Mouse (Mus musculus) forebrain, embryonic 15.5 days (tissue): ENCODE results near the gene Mark4. TPM values are rescaled to one million over a fixed set of nuclear protein-coding genes. Genes with fewer than 3 reads are reported as not detected.

Experiments used
- ATAC-seq: fragments of 200-750 bp; cut with Nextera tagmentation; replicated peaks from 2 replicates; pipeline ENCODE4 v1.8.0; 2017; ENCODE audit warnings: mild to moderate bottlenecking, moderate TSS enrichment, moderate library complexity
- H3K27ac ChIP-seq: fragments of 300-500 bp; sonication (generic); replicated peaks from 2 replicates; pipeline ENCODE4 v1.5.1; 2015; ENCODE audit warnings: mild to moderate bottlenecking, inconsistent platforms
- H3K27me3 ChIP-seq: fragments of 300-500 bp; sonication (generic); 2 replicates; pipeline ENCODE4 v1.6.1; 2015; ENCODE audit warnings: inconsistent platforms
- H3K36me3 ChIP-seq: fragments of 300-500 bp; sonication (generic); 2 replicates; pipeline ENCODE4 v1.6.1; 2015; ENCODE audit warnings: mild to moderate bottlenecking, inconsistent platforms
- H3K4me1 ChIP-seq: fragments of 300-500 bp; sonication (generic); 2 replicates; pipeline ENCODE4 v1.6.1; 2015; ENCODE audit warnings: inconsistent platforms
- H3K4me2 ChIP-seq: fragments of 300-500 bp; sonication (generic); replicated peaks from 2 replicates; pipeline ENCODE4 v1.6.1; 2015; ENCODE audit warnings: mild to moderate bottlenecking, inconsistent platforms
- H3K4me3 ChIP-seq: fragments of 300-500 bp; sonication (generic); 2 replicates; pipeline ENCODE4 v1.5.1; 2015; ENCODE audit warnings: mild to moderate bottlenecking, inconsistent platforms
- H3K9ac ChIP-seq: fragments of 300-500 bp; sonication (generic); replicated peaks from 2 replicates; pipeline ENCODE4 v1.6.1; 2015; ENCODE audit warnings: mild to moderate bottlenecking, inconsistent platforms
- H3K9me3 ChIP-seq: fragments of 300-500 bp; sonication (generic); 2 replicates; pipeline ENCODE4 v1.6.1; 2016; ENCODE audit warnings: inconsistent platforms
- WGBS: fragments of 180-500 bp; shearing (Covaris S2); methylation state at CpG from one replicate; pipeline ENCODE4 v1.1.7; 2015; ENCODE audit warnings: mixed read lengths; 5-methylcytosine and 5-hydroxymethylcytosine counted together
- polyA plus RNA-seq: library from polyadenylated mRNA; unstranded; fragments of >200 nt; fragmentation: Nextera tagmentation; extraction: Ambion mirVana; gene quantifications from 2 replicates; pipeline ENCODE4 v1.2.1, GENCODE M21; 2015

Gene Mark4
- polyA plus RNA-seq, 1 experiment from 2014 or later: 18.3 TPM

GRCm38 (mm10) chr7:19491731-19492130 is 33.1 kb upstream of the Mark4 start:
- Histone ChIP-seq H3K27ac (no peak overlapping the region), H3K4me3 (no peak overlapping the region), H3K36me3 (no peaks in the 10 kb centered on the region), H3K4me1 (peaks cover 11% of the 10 kb centered on the region), H3K4me2 (no peak overlapping the region; the same call in 1 of the 2 replicates), H3K9ac (no peak overlapping the region), H3K9me3 (no peaks in the 10 kb centered on the region), H3K27me3 (peaks cover 50% of the 10 kb centered on the region)
- ATAC-seq: no peak
- WGBS: 2% methylated on average over 26 of the region's 26 CpGs

GRCm38 (mm10) chr7:19489525-19489924 is 30.9 kb upstream of the Mark4 start:
- Histone ChIP-seq H3K27me3 (peaks cover 52% of the 10 kb centered on the region), H3K4me1 (peaks cover 11% of the 10 kb centered on the region), H3K27ac (no peak overlapping the region), H3K9me3 (no peaks in the 10 kb centered on the region), H3K4me2 (peak overlapping the region; percentile 36), H3K4me3 (peak overlapping the region; percentile 24), H3K9ac (peak overlapping the region; percentile 8; the same call in 1 of the 2 replicates), H3K36me3 (no peaks in the 10 kb centered on the region)
- under 1% methylated on average over 30 of the region's 31 CpGs for WGBS
- ATAC-seq: peak; percentile 61; the same call in 1 of the 2 replicates

DNA sequence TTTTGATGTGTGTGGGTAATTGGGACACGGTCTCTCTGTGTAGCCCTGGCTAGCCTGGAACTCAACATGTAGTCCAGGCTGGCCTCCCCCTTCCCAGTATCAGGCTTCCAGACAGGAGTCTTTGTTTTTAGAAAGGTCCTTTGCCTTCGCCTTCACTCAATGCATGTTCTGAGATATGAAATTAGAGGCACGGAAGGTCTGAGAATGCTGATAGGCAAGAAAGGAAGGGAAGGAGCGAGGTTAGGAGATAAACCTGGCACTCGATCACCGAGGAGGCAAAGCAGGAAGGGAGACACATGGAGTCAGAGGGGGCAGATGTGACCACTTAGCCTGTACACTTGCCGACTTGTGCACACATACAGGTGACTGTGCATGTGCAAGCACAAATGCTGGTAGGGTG is 27.9 kb upstream of the Mark4 start:
- Histone ChIP-seq H3K4me3 (no peak overlapping the region), H3K36me3 (no peaks in the 10 kb centered on the region), H3K27me3 (peaks cover 46% of the 10 kb centered on the region), H3K4me2 (no peak overlapping the region), H3K9ac (no peak overlapping the region), H3K9me3 (no peaks in the 10 kb centered on the region), H3K4me1 (peaks cover 7% of the 10 kb centered on the region; the same call in 1 of the 2 replicates), H3K27ac (no peak overlapping the region)
- ATAC-seq: no peak
- WGBS: 93% methylated on average over 7 of the region's 7 CpGs

DNA sequence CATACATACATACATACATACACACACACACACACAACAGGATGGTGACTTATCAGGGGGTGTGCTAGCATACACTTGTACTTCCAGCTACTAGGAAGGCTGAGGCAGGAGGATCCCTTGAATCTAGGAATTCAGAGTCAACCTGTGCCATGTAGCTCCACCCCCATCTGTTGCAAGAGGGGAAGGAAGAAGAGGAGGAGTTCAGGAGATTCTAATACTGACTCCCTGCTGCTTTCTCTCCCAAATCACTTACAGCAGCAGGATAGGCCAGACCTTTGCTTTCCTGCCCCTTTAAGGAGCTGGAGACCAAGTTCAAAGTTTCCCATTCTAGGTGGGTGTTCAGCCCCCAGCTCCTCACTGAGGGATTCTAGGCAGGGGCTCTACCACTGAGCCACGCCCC is 26.9 kb upstream of the Mark4 start:
- ATAC-seq: no peak
- no peak overlapping the region for H3K4me3 ChIP-seq
- H3K4me1 ChIP-seq: 0 out of 2 replicates have a peak, but pooled peaks cover 6% of the 10 kb centered on the region
- no peaks in the 10 kb centered on the region for H3K36me3 ChIP-seq
- H3K27ac ChIP-seq: no peak overlapping the region
- no peaks in the 10 kb centered on the region for H3K9me3 ChIP-seq
- 83% methylated on average over 1 of the region's 1 CpGs for WGBS
- H3K9ac ChIP-seq: no peak overlapping the region
- peaks cover 36% of the 10 kb centered on the region for H3K27me3 ChIP-seq
- H3K4me2 ChIP-seq: no peak overlapping the region

DNA sequence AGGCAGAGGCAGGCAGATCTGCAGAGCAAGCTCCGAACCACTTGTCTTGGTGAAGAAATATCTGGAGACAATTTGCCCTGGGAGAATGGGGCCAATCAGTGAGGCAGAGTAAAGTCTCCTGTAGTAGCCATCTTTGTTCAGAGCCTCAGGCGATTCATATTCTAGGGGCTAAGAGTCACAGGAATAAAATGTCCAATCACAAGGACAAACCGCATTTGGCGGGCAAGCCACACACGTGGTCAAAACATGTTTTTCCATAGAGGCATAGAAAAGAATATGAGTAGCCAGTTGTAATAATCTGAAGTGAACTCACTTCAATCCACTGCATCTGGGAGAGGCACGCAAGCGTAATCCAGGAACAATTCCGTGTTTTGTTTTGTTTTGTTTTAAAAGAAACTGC is 24.7 kb upstream of the Mark4 start:
- Histone ChIP-seq H3K36me3 (no peaks in the 10 kb centered on the region), H3K4me3 (no peak overlapping the region), H3K4me2 (no peak overlapping the region), H3K27ac (no peak overlapping the region), H3K27me3 (peaks cover 20% of the 10 kb centered on the region), H3K4me1 (no peaks in the 10 kb centered on the region), H3K9me3 (no peaks in the 10 kb centered on the region), H3K9ac (no peak overlapping the region)
- 80% methylated on average over 8 of the region's 8 CpGs for WGBS
- ATAC-seq: no peak

DNA sequence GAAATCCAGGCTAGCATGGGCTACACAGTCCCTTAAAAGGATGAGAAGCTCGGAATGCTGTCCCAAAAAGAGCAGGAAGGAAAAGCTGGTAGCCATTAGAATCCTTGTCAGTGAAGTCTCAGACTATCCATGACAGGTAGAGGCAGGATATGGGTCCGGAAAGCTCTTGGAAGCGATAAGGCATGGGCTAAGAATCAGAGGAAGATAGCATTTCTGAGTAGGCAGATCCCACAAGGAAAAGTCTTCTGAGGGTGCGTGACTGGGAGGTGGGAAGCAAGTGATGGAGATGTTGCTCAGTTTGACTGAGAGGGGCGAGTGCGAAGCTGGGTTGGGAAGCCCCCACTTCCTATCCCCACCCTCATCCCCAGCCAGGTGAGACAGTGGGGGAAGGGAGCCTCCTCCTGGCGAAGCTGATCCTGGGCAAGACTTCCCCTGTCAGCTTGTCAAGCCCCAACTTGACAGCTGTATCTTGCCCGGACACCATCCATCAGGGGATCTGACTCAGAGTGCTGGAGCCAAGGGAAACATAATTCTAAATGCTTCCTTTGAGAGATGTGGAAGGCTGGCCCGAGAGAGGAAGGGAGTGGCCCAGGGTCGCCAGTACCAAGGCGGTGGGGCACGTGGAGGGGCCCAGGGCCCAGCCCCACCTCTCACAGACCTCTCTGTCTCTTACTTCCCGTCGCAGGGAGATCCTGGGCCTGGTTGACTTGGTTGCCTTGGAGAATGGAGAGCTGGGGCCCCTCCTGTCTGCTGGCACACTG is 19.2 kb upstream of the Mark4 start:
- WGBS: 30% methylated on average over 14 of the region's 14 CpGs
- no peak overlapping the region for H3K9ac ChIP-seq
- ATAC-seq: no peak
- H3K4me3 ChIP-seq: no peak overlapping the region
- H3K27me3 ChIP-seq: peaks cover 42% of the 10 kb centered on the region
- no peak overlapping the region for H3K4me2 ChIP-seq
- no peaks in the 10 kb centered on the region for H3K36me3 ChIP-seq
- no peak overlapping the region for H3K27ac ChIP-seq
- H3K9me3 ChIP-seq: no peaks in the 10 kb centered on the region
- peaks cover 11% of the 10 kb centered on the region; the same call in 1 of the 2 replicates for H3K4me1 ChIP-seq

GRCm38 (mm10) chr7:19477084-19477483 is 18.5 kb upstream of the Mark4 start:
- Histone ChIP-seq H3K27me3 (peaks cover 49% of the 10 kb centered on the region), H3K4me2 (no peak overlapping the region), H3K9me3 (no peaks in the 10 kb centered on the region), H3K4me1 (peaks cover 11% of the 10 kb centered on the region; the same call in 1 of the 2 replicates), H3K27ac (no peak overlapping the region), H3K36me3 (no peaks in the 10 kb centered on the region), H3K4me3 (no peak overlapping the region), H3K9ac (no peak overlapping the region)
- no peak for ATAC-seq
- 63% methylated on average over 2 of the region's 2 CpGs for WGBS

- H3K27ac ChIP-seq: peak overlapping the region; percentile 72
- no peaks in the 10 kb centered on the region for H3K36me3 ChIP-seq
- peaks cover 11% of the 10 kb centered on the region; the same call in 1 of the 2 replicates for H3K4me1 ChIP-seq
- peak overlapping the region; percentile 58 for H3K4me3 ChIP-seq
- ATAC-seq: peak; percentile 89
- peak overlapping the region; percentile 64 for H3K9ac ChIP-seq
- no peaks in the 10 kb centered on the region for H3K9me3 ChIP-seq
- peak overlapping the region; percentile 83 for H3K4me2 ChIP-seq
- peaks cover 72% of the 10 kb centered on the region for H3K27me3 ChIP-seq
- WGBS: under 1% methylated on average over 76 of the region's 89 CpGs
Measured at GRCm38 (mm10) chr7:19473875-19474443, 15.3 kb upstream of the Mark4 start.

- H3K4me1 ChIP-seq: peaks cover 11% of the 10 kb centered on the region; the same call in 1 of the 2 replicates
- no peaks in the 10 kb centered on the region for H3K36me3 ChIP-seq
- H3K9me3 ChIP-seq: no peaks in the 10 kb centered on the region
- no peak for ATAC-seq
- H3K27ac ChIP-seq: no peak overlapping the region
- no peak overlapping the region for H3K4me3 ChIP-seq
- H3K27me3 ChIP-seq: peaks cover 74% of the 10 kb centered on the region
- H3K4me2 ChIP-seq: no peak overlapping the region
- 51% methylated on average over 4 of the region's 4 CpGs for WGBS
- H3K9ac ChIP-seq: no peak overlapping the region
Measured at GRCm38 (mm10) chr7:19472403-19472802, 13.8 kb upstream of the Mark4 start.

DNA sequence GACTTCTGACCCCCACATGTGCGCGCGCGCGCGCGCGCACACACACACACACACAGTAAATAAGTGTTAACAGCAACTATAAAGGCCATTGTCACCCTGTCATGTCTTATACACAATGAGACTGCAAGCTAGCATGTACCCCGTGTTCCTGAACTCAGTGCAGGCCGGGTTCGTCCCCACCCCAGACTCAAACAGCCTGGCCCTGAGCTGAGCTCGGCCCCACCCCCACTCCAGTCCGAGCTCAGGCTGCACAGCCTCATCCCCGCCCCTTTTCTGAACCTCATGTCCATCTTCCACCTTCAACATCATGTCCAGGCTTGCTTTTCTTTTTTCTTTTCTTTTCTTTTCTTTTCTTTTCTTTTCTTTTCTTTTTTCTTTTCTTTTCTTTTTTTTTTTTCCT is 11.7 kb upstream of the Mark4 start:
- Histone ChIP-seq H3K27me3 (peaks cover 77% of the 10 kb centered on the region), H3K4me1 (peaks cover 11% of the 10 kb centered on the region; the same call in 1 of the 2 replicates), H3K4me2 (no peak overlapping the region), H3K9me3 (no peaks in the 10 kb centered on the region), H3K9ac (no peak overlapping the region), H3K27ac (no peak overlapping the region), H3K36me3 (no peaks in the 10 kb centered on the region), H3K4me3 (no peak overlapping the region)
- WGBS: 11% methylated on average over 14 of the region's 14 CpGs
- no peak for ATAC-seq

- Histone ChIP-seq H3K4me2 (no peak overlapping the region), H3K27ac (no peak overlapping the region), H3K36me3 (no peaks in the 10 kb centered on the region), H3K9ac (no peak overlapping the region), H3K4me1 (peaks cover 7% of the 10 kb centered on the region; the same call in 1 of the 2 replicates), H3K9me3 (no peaks in the 10 kb centered on the region), H3K4me3 (no peak overlapping the region), H3K27me3 (peaks cover 75% of the 10 kb centered on the region)
- ATAC-seq: no peak
- WGBS: 21% methylated on average over 23 of the region's 23 CpGs
Measured at GRCm38 (mm10) chr7:19469404-19469803, 10.8 kb upstream of the Mark4 start.

- Histone ChIP-seq H3K4me1 (no peaks in the 10 kb centered on the region), H3K9me3 (no peaks in the 10 kb centered on the region), H3K36me3 (no peaks in the 10 kb centered on the region), H3K9ac (no peak overlapping the region), H3K27me3 (peaks cover 70% of the 10 kb centered on the region), H3K4me3 (no peak overlapping the region), H3K27ac (no peak overlapping the region), H3K4me2 (no peak overlapping the region)
- ATAC-seq: no peak
- 71% methylated on average over 12 of the region's 12 CpGs for WGBS
Measured at GRCm38 (mm10) chr7:19468279-19468678, 9.7 kb upstream of the Mark4 start.
